Comparison of ENCODE assay signal across 8 mouse cellular contexts in the genomic region with DNA sequence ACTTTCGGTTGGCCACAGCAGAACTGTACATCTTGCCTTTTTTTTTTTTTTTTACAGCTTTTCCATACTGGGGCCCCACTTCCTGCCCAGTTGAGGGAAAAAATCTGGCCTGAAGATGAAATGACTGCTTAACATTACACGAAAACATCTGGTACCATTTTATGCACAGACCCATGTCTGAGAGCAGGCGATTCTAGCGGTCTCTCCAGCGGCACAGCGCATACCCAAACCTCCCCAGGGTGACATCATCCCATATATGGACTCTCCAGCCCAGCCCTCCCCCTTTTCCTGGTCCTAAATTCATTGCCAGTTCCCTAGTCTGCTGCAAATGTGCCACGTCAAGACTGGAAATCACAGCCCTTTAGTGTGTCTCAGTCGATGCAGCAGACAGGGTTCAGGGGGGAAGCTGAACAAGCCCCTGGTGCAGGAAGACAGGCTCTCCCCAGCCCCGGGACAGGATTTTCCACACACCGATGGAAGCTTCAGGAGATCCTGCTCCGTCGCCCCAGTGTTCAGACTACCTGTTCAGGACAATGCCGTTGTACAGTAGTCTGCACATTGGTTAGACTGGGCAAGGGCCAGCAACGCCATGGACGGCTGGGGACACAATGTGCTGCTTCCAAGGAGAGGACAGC.
DNase-seq lines count a peak whose midpoint lies in the region; ATAC-seq lines count a peak whose summit lies in the region.

No protein-coding gene starts in this region.

- H3K36me3 ChIP-seq in hindbrain, embryonic 13.5 days, result no peaks in the 10 kb centered on the region
- H3K36me3 ChIP-seq in limb, embryonic 15.5 days, result no peaks in the 10 kb centered on the region

- H3K4me2 ChIP-seq in hindbrain, embryonic 13.5 days, result no peak overlapping the region
- peak overlapping the region; percentile 22; the same call in 1 of the 2 replicates for H3K4me2 ChIP-seq in limb, embryonic 15.5 days

- 65% methylated on average over 15 of the region's 15 CpGs for WGBS in hindbrain, embryonic 13.5 days
- 12% methylated on average over 15 of the region's 15 CpGs for whole genome bisulfite sequencing in limb, embryonic 15.5 days

- H3K4me1 ChIP-seq in hindbrain, embryonic 13.5 days (replicated peaks), result peaks cover 6% of the 10 kb centered on the region; the same call in 1 of the 2 replicates
- H3K4me1 ChIP-seq in limb, embryonic 15.5 days, result peaks cover 16% of the 10 kb centered on the region

- 0 out of 2 replicates have a peak, but pooled peaks have one; percentile 63 for ATAC-seq in hindbrain, embryonic 13.5 days (ENCODE audit: low FRiP score)
- ATAC-seq in limb, embryonic 15.5 days (ENCODE audit: insufficient number of reproducible peaks, low FRiP score, low TSS enrichment, low read depth), result peak; percentile 98
- no peak for ATAC-seq in cerebellum, adult (ENCODE audit: insufficient number of reproducible peaks, low FRiP score, low TSS enrichment)

- H3K27me3 ChIP-seq in hindbrain, embryonic 13.5 days, result peaks cover 25% of the 10 kb centered on the region
- no peaks in the 10 kb centered on the region for H3K27me3 ChIP-seq in limb, embryonic 15.5 days

- H3K27ac ChIP-seq in hindbrain, embryonic 13.5 days, result peak overlapping the region; percentile 70
- H3K27ac ChIP-seq in limb, embryonic 15.5 days, result peak overlapping the region; percentile 99

- H3K9ac ChIP-seq in hindbrain, embryonic 13.5 days, result 0 out of 2 replicates have a peak overlapping the region, but pooled peaks have one; percentile 5
- peak overlapping the region; percentile 80 for H3K9ac ChIP-seq in limb, embryonic 15.5 days

- DNase-seq in adrenal gland, postnatal 25 days, result peak; percentile 15
- DNase-seq in gastrocnemius, adult 18-20 months (ENCODE audit: low spot score), result peak; percentile 79
- peak; percentile 50 for DNase-seq in ovary, adult 18-20 months (ENCODE audit: low spot score)
- DNase-seq in right cerebral cortex, postnatal 4 days, result no peak
- DNase-seq in cerebellum, adult 11 months, result no peak

- H3K4me3 ChIP-seq in hindbrain, embryonic 13.5 days, result peak overlapping the region; percentile 13
- peak overlapping the region; percentile 60 for H3K4me3 ChIP-seq in limb, embryonic 15.5 days

- H3K9me3 ChIP-seq in hindbrain, embryonic 13.5 days, result no peaks in the 10 kb centered on the region
- H3K9me3 ChIP-seq in limb, embryonic 15.5 days, result no peaks in the 10 kb centered on the region

Comparison
In these comparisons a context has a peak if more than half of its experiments do, and no peak if none do; other contexts are left out.
1. DNase-seq: peak in adrenal gland, postnatal 25 days (single experiment), gastrocnemius, adult 18-20 months (single experiment) and ovary, adult 18-20 months (single experiment); none in right cerebral cortex, postnatal 4 days (single experiment) and cerebellum, adult 11 months (single experiment).